8 mouse cellular contexts compared by ENCODE assay signal in the genomic region with DNA sequence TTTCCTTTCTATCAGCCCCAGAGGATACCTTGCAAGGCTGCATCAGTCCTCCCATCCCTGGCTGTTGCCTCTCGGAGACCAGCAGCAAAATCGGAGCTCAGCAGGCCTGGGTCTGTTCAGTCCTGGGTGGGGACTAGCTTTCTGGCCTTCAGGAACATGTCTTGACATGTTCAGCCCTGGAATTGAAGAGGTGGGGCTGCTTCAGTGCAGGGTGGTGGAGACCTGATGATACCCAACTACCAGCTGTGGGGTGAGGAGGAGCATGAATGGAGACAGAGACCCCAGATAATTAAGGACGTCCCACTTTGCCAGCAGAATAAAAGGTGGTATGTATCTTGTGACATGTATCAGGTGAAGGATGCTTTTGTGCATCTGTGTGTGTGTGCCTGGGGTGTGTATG. TPM values are rescaled to one million over a fixed set of nuclear protein-coding genes. Genes with fewer than 3 reads are reported as not detected.
DNase-seq lines count a peak whose midpoint lies in the region; ATAC-seq lines count a peak whose summit lies in the region.

Cdkn1a (plus strand) TSS at position 201 of the 400 bp plus-strand sequence.

- H3K27ac ChIP-seq in forebrain, embryonic 13.5 days = no peak within 1 kb of the TSS

- WGBS in forebrain, embryonic 13.5 days = 76% methylated on average over 3 of the region's 3 CpGs

- DNase-seq in layer of hippocampus, adult 11-12 months (ENCODE audit: low spot score) = peak; percentile 2
- DNase-seq in layer of hippocampus, adult 9-10 months (ENCODE audit: low spot score) = no peak
- peak; percentile 57 for DNase-seq in Muller cell, postnatal 12 days (ENCODE audit: inconsistent ontology term)
- no peak for DNase-seq in heart, postnatal 4 days
- DNase-seq in lung, postnatal 10 days = peak; percentile 1
- no peak for DNase-seq in spleen, postnatal 36 days (ENCODE audit: low spot score in 2 of 2)
- no peak for DNase-seq in kidney, postnatal 4 days

- no peak within 1 kb of the TSS for H3K4me2 ChIP-seq in forebrain, embryonic 13.5 days

- H3K4me3 ChIP-seq in forebrain, embryonic 13.5 days = no peak within 1 kb of the TSS

- no peaks in the 10 kb centered on the region for H3K9me3 ChIP-seq in forebrain, embryonic 13.5 days (replicated peaks)

- H3K4me1 ChIP-seq in forebrain, embryonic 13.5 days = peaks cover 20% of the 10 kb centered on the region

- no peak for ATAC-seq in forebrain, embryonic 13.5 days

- peaks cover 24% of the 10 kb centered on the region for H3K27me3 ChIP-seq in forebrain, embryonic 13.5 days

- H3K9ac ChIP-seq in forebrain, embryonic 13.5 days = no peak within 1 kb of the TSS

- H3K36me3 ChIP-seq in forebrain, embryonic 13.5 days (ENCODE audit: poor library complexity, severe bottlenecking) = no peaks in the 10 kb centered on the region

RNA-seq across cellular contexts. Expression of gene Cdkn1a, which starts in this region (rescaled TPM):
- polyA plus RNA-seq in forebrain, embryonic 13.5 days (2015; fragmentation: Nextera tagmentation; extraction: Ambion mirVana) = 29.3 and 38.6 TPM in 2 replicates
- total RNA-seq in heart, postnatal 4 days (2021) = 10 to 100 TPM; 55.9 to 57.1 TPM

Comparison
In these comparisons a context has a peak if more than half of its experiments do, and no peak if none do; other contexts are left out.
1. DNase-seq: peak in layer of hippocampus, adult 11-12 months (single experiment), Muller cell, postnatal 12 days (single experiment) and lung, postnatal 10 days (single experiment); none in layer of hippocampus, adult 9-10 months (single experiment), heart, postnatal 4 days (single experiment), spleen, postnatal 36 days (0 of 2) and kidney, postnatal 4 days (0 of 2).